Mouse (Mus musculus) CH12.LX (cell line): ENCODE results near the gene Pars2.

Experiments used
- BHLHE40 ChIP-seq: IDR thresholded peaks from 2 replicates; pipeline ENCODE4 v1.6.1; 2011; ENCODE audit warnings: mild to moderate bottlenecking, low read depth, low read length, improper control_type of control experiment
- CTCF ChIP-seq, 2 experiments: IDR thresholded peaks in 1 of 2; conservative IDR thresholded peaks in 1 of 2; 2 replicates each; pipeline ENCODE4 v1.5.1; 2011 to 2012; ENCODE audit warnings: low read depth in 2 of 2, low read length in 2 of 2, improper control_type of control experiment in 1 of 2, inconsistent platforms in 1 of 2, mild to moderate bottlenecking in 1 of 2, moderate library complexity in 1 of 2
- EP300 ChIP-seq: IDR thresholded peaks from 2 replicates; pipeline ENCODE4 v1.6.1; 2011; ENCODE audit warnings: low read length, improper control_type of control experiment
- TCF12 ChIP-seq: IDR thresholded peaks from 2 replicates; pipeline ENCODE4 v1.6.1; 2014; ENCODE audit warnings: low read depth, mild to moderate bottlenecking, inconsistent platforms, low read length, improper control_type of control experiment

DNA sequence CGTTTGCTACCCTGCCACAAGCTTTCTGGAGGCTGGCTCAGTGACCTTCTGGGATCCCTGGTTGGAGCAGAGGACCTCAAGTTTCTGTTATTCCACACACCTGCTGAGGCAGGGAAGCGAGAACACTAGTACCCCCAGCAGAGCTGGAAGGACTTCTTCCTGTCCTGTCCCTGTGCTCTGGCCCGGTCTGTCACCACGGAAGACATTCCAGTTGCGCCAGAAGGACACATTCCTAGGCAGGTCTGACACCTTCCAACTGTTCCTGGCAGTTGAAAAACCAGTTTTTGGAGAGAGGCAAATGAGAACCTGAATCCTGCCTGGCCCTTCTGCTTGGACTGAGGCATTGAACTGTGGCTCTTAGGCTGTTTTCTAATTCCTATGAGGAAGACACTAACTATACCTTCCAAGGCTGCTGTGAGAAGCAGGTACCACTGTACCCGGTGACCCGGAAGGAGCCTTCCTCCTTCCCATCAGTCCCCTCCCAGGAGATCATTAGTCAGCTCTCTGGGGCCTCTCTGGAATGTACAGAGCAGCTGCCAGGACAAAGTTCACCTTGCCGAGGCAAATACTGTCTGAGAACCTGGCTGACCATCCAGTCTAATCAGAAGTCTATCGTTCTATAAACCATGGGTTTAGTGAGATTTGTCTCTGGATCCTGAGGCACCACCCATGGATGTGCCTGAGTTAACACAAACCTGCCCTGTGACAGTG, 22.1 kb upstream of the Pars2 start:
- no peak for TF ChIP-seq CTCF (conservative IDR thresholded peaks at IDR 0.05 in 1 of 2, IDR thresholded peaks at IDR 0.05 in 1 of 2; ENCODE audit: low read depth in 2 of 2, low read length in 2 of 2)
- no peak for TF ChIP-seq BHLHE40
- TF ChIP-seq TCF12 = no peak
- TF ChIP-seq EP300 = no peak
